Mouse (Mus musculus) left cerebral cortex, adult 8-10 months (tissue): ENCODE results near the gene Twf2. TPM values are rescaled to one million over a fixed set of nuclear protein-coding genes. Genes with fewer than 3 reads are reported as not detected.

Experiments used
- DNase-seq, 2 experiments: peaks; one replicate each; pipeline ENCODE4 v3.0.0; 2022; ENCODE audit warnings: low spot score in 2 of 2
- total RNA-seq, 4 experiments: library from RNA; stranded (reverse); gene quantifications; 2 replicates each; pipeline ENCODE4 v1.2.4; 2022

Twf2 gene
- total RNA-seq, 4 experiments from 2014 or later: 58.6 to 61.1 (median 59.1) TPM

DNA sequence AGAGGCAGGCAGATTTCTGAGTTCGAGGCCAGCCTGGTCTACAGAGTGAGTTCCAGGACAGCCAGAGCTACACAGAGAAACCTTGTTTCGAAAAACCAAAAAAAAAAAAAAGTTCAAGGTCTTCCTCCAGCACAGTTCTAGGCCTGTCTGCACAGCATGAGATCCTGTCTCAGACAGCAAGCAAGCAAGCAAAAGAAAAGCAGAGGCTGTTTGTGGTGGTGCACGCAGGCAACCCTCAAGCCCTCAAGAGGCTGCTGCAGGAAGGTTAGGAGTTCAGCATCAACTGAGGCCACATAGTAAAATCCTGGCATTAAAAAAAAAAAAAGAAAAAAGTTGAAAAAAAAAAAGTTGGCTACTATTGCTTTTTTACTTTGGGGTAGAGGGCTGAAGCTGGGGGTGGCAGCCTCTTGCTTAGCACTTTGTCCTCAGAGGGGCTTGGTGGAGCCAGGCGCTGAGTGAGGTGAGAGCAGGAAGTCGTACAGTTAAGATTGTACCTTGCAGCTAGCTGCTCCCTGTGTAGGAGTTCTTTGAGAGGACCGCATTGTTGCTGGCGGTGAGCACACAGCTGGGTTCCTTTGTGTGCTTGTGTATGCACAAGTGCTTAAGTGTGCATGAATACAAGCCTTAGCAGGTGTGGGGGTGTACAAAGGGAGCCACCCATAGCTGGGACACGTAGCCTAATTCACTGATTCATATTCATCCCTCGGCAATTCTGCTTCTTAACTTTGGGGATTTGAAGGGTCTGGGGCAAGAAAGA, 8.1 kb downstream of the Twf2 start:
- no peak for DNase-seq

GRCm38 (mm10) chr9:106211680-106212593, 9.0 kb downstream of the Twf2 start:
- peak in 1 of 2 experiments; percentile 57 for DNase-seq

DNA sequence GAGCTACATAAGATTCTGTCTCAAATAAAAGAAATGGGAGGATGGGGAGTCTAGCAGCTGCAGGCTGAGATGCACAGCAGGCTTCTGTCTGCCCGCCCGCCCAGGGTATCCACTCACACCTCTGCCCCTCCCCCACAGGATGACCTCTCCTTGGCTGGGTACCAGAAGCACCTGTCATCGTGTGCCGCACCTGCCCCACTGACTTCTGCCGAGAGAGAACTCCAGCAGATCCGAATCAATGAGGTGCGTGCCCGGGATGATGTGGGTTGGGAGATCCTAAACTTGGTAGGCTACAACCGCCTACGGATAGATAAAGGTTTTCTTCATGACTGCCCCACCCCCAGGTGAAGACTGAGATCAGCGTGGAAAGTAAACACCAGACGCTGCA, 9.7 kb downstream of the Twf2 start:
- DNase-seq: no peak

DNA sequence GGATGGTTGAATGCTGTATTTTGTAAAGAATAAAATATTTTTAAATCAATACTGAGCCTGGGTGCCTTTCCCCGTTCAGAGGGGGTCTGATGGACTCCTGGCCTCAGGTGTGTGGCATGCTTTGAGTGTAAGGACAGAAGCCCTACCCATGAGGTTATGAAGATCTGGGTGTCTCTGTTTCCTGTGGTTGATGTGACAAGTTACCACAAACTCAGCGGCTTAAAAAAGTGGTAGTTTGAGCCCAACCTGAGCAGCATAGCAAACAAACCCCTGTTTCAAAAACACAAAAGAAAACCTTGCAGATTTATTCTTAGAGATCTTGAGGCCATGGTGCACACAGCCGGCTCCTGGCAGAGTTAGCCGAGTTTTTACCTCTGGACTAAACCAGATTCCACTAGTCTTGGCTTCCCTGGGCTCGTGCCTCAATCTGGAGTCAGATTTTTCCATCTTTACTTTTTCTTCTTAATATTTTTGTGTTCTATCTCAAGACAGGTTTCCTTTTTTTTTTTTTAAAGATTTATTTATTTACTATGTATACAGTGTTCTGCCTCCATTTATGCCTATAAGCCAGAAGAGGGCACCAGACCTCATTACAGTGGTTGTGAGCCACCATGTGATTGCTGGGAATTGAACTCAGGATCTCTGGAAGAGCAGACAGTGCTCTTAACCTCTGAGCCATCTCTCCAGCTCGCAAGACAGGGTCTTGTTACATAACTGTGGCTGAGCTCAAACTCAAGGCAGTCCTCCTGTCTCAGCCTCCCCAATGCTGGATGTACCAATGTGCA, 12.6 kb downstream of the Twf2 start:
- DNase-seq: no peak

GRCm38 (mm10) chr9:106216971-106217370, 14.1 kb downstream of the Twf2 start:
- no peak for DNase-seq

GRCm38 (mm10) chr9:106220894-106221523, 18.1 kb downstream of the Twf2 start:
- DNase-seq: no peak

GRCm38 (mm10) chr9:106222261-106222851, 19.4 kb downstream of the Twf2 start, which contains the start of gene Tlr9:
Gene Tlr9 (plus strand): TSS chr9:106222598.
- no peak for DNase-seq

DNA sequence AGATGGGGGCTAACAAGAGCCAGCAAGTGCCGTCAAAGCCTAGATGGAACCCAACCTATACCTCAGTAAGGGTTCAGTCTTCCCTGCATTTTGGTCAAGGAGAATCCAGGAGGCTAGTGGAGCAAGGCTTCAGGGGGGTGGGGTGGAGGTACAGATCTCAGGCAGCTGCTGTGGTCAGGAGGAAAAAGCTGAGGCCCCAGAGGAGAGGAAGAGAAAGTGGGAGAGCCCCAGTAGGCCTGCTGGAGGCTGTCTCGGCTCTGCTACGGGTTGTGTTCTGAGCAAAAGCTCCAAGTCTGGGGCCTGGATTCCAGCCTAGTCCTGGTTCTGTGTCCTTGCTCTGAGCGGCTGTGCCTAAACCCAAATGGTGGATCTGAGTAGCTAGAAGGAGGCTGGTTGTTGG, 20.1 kb downstream of the Twf2 start:
- no peak for DNase-seq

GRCm38 (mm10) chr9:106225469-106226150, 22.7 kb downstream of the Twf2 start:
- DNase-seq: no peak

DNA sequence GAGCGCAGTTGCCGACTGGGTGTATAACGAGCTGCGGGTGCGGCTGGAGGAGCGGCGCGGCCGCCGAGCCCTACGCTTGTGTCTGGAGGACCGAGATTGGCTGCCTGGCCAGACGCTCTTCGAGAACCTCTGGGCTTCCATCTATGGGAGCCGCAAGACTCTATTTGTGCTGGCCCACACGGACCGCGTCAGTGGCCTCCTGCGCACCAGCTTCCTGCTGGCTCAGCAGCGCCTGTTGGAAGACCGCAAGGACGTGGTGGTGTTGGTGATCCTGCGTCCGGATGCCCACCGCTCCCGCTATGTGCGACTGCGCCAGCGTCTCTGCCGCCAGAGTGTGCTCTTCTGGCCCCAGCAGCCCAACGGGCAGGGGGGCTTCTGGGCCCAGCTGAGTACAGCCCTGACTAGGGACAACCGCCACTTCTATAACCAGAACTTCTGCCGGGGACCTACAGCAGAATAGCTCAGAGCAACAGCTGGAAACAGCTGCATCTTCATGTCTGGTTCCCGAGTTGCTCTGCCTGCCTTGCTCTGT, 23.3 kb downstream of the Twf2 start:
- no peak for DNase-seq

DNA sequence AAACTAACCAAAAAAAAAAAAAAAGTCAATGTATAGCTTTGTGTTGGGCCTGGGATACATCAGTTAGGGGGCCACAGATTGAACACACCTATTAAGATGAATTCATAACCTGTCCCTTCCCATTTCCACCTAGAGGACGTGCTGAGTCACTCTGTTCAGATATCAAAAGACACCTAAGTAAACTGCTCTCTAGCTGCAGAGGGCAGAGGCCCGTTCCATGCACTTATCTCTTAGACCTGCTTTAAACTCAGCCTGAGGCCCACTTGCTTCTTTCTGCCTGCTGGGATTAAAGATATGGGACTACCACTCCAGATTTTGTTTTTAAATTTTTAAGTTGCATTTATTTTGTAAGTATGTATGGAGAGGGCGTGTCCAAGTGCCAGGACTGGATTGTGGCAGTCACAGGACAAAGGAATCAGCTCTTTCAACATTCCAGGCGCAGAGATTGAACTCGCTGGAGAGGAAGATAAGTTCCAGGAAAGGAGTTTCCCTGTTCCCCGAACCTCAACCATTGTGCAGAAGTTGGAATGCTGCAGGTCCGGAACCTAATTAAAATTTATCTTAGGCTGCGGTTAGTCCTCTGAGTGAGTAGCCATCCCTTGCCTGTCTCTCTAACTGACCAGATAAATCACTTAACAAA, 25.0 kb downstream of the Twf2 start:
- DNase-seq: no peak

DNA sequence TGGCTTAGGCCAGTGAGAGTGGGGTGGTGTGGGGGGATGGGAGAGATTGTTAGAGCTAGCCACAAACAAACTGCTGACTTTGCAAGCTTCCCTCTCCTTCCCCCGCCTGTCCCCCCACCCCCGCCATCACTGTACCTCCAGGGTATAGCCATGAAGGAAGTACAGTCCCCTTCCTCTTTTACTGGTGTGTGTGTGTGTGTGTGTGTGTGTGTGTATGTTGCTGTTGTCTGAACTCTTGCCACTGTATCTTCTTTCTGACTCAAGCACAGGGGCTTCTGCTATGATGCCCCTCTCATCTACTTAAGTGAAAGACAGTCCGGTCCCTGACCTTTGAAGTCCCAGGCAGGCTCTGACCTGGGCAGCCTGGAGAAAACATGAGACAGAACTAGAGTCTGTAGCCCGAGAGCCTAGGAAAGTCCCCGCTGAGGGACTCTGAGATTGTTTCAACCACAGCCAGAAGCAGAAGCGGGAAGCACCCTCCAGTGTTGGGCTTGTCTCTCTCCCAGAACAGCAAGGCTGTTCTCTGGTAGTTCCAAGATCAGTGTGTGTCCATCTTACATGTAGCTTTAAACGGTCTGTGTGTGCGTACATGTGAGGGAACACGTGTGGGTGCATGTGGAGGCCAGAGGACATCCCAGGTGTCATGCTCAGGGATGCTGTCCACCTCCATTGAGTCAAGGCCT, 27.3 kb downstream of the Twf2 start:
- DNase-seq: no peak

GRCm38 (mm10) chr9:106230734-106231106, 27.8 kb downstream of the Twf2 start:
- DNase-seq: no peak

DNA sequence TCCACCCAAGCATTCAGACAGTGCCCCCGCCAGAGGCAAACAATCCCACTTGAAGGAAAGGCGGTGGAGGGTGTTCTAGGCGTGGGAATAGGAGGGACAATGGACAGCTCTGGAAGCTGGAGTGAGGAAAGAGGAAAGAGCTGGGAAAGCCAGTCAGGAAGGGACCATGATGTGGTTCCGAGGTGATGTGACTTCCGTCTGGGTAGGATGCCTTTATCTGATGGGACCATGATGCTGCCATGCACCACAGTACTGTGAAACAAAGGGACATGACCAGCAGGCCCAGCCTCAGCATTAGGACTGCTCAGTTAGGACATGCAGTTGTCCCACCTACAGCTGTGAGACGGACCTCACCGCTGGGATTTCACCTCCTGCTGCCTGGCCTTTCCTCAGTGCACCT, 28.3 kb downstream of the Twf2 start:
- no peak for DNase-seq

- DNase-seq: no peak
Observed at GRCm38 (mm10) chr9:106231816-106232215, 28.9 kb downstream of the Twf2 start.

GRCm38 (mm10) chr9:106232956-106233355, 30.0 kb downstream of the Twf2 start:
- DNase-seq: no peak

- no peak for DNase-seq
Observed at GRCm38 (mm10) chr9:106233953-106234352, 31.0 kb downstream of the Twf2 start.

DNA sequence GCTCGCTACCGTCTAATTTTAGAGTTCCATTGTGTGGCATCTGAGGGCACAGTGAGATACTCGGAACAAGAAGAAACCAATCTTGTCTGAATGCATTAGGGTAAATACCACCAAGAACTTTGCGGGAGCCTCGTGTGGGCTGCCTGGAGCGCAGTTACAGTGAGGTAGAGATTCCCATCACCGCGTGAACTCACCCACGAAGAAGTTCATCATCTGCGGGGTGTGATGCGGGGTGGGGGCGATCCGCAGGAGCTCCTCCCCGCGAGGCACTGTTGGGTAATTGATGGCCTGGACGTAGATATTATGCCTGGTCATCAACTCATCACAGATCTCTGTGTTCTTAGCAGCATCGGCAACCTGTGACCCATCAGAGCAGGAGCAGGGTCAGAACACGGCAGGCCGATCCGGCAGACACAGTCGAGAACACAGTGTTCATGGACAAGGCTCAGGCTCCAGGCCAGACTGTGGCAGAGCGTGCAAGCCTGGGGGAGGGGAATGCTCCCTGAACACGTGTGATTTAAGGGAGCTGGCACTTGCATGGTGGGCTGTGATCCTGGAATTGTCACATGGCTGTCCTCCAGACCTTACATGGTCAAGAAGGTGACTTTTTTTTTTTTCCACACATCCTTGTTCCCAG, 32.4 kb downstream of the Twf2 start:
- DNase-seq: no peak
